Mouse (Mus musculus) adrenal gland (tissue): ENCODE measurements around the gene 2700049A03Rik.

Source experiments
- intact Hi-C: fragments of 180-260 bp; cut with DNase I; formaldehyde crosslinking; loops from one replicate; pipeline ENCODE4 v1.15.1; 2025

2700049A03Rik gene

DNA sequence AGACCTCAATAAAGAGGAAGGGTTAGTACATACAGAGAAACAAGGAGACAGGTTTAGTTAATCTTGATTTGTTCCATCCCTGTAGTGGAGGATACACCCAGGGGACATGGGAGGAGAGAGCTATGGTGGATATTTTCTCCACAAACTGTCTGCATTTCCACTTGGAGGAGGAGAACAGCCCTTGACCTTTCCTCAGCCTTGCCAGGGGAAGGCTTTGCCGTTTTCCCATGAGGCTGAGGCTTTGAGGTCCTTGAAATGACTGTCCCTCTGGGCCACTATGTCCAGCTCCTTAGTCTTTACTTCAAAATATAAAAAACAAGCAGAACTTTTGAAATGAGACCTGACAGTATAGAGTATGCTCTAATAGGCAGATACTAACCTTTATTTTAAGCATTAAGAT, 33.3 kb downstream of the 2700049A03Rik start:
- intact Hi-C loops: no loop called here

DNA sequence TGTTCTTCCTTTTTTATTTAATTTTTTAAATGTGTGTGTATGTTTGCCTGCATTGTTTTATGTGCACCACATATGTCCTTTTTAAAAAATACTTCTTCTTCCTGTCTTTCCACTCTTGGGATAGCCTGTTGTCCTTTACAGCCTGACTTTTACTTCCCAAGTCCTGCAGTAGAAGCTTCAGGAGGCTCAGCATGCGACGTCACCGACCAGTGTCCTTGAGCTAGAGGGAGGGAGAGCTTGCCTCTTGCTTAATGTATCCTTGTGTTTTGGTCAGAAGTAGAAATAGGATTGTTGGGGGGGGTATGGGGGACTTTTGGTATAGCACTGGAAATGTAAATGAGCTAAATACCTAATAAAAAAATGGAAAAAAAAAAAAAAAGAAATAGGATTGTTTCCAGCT, 47.1 kb downstream of the 2700049A03Rik start:
- intact Hi-C loops: no loop called here

DNA sequence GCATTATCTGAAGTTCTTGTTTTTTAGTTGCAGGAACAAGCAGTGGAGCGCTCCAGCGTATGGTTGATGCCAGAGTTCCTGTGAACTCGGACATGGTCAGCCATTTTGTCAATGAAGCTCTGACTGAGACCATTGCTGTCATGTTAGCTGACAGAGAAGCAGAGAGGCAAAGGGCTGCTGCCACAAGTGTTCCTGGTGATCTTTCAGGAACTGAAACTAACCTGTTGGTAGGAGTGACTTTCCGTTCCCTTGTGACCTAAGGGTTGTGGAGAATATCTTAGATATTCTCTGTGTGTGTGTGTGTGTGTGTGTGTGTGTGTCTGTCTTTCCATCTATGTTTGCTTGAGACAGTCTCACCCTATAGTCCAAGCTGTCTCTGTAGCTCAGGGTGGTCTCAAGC, 47.7 kb downstream of the 2700049A03Rik start:
- intact Hi-C loops: no loop called here

DNA sequence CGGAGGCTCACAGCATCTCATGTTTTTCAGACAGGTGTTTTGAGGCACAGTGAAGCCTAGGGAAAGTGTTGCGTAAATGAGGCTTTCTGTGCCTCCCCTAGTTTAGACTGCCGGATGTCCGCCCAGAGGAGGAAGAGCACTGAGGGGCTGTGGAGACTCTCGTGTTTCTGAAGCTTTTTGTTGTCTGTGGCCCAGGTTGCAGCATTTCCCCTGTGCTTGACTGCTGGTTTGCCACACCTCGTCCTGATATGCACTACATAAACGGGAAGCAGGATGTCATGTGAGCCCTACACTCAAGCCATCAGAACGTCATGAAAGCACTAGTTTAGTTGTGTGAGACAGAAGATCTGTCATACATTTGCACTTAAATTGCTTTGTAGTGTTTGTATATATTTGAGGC, 56.1 kb downstream of the 2700049A03Rik start:
- intact Hi-C loops: no loop called here

DNA sequence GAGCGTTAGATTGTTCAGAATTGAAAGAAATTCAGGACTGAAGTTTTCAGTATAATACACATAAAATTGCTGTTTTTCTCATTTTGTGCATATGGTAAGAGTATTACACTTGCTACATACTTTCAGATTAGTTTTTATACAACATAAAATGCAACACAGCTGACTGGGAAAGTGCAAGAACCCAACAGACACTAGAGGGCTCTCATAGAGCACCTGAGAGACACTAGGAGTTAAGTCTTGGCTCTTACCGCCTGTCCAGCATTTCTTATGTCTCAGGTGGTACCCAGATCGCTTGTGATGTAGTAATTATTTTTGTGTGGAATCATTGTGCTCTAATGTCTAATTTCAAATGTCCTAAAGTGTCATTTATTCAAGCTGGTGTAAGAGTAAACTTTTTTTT, 61.0 kb downstream of the 2700049A03Rik start:
- intact Hi-C loops: loop anchor here (5.0 kb wide), 1 partner anchor 510 kb away; no protein-coding TSS in a partner anchor

DNA sequence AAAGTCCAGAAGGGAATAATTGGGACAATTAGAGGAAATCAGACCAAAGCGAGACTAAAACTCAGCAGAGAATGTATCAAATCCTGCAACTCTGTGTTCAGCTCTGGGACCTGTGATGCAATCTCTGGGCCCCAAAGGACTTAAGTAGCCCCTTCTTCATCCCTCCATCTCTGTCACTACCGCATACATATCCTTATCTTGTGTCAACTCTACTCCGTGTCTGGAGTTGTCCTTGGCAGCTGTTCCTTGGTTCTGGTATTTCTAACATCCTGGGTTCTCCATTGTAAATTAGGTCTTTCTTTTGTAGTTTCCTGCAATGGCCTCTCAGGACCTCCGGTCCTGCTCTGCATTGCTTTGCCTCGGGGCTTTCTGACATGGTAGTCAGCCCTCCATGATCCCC, 65.1 kb downstream of the 2700049A03Rik start:
- intact Hi-C loops: no loop called here

DNA sequence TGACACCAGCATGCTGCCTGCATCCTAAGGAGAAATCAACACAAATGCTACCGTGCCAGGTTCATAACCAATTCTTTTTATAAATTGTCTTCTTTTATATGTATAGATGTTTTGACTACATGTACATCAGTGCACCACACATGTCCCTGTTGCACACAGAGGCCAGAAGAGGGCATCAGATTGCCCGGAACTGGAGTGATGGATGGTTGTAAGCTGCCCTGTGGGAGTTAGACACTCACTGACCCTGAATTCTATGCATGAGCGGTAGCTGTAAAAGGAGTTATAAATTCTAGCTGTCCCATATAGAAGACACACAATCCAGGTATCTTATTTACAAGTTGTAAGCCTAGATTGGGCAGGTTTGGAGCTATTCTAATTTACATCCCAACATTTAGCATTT, 67.7 kb downstream of the 2700049A03Rik start:
- intact Hi-C loops: no loop called here

DNA sequence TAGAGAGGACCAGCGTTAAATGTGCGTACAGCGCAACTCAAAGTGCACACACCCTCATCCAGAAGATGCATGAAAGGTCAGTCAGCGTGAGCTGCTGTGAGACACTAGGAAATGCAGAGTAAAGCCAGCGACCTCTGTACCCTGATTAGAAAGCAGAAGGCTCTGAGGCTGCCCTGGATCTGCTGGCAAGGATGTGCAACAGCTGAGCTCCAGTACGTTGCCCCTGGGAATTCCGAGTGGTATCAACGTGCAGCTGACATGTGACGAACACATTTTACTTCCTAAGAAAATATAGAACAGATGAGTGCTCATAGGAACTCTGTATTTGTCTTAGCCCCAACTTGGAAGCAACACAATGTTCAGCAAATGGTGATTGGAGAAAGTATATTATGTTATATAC, 80.5 kb downstream of the 2700049A03Rik start:
- intact Hi-C loops: no loop called here

DNA sequence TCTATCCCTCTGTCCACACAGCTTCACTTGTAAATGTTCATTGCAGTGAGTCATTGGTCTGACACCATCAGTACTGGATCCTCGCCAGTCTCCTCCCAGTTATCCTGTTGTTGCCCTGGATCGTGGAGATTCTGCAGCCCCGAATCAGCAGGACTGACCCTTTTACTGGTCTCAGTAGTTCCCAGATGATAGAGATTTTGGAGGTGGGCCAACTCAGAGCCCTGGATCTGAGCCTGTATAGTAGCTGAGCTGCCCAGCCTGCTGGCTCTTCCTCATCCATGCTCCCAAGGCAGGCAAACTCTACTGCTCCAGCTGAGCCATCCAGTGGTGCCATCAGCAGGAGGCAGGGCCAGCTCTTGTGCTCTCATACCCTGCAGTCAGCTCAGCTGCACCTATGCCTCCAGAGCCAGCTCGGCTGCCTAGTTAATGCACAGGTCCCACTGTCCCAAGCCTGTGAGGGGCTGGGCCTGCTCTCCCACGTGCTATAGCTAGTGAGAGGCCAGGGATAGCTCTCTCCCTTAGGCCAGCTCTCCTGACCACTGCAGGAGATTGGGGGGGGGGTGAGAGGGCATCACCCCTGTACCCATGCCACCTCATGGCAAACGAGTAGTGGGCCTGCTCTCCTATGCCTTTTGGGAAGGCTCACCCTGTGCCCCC, 81.3 kb downstream of the 2700049A03Rik start:
- intact Hi-C loops: no loop called here

DNA sequence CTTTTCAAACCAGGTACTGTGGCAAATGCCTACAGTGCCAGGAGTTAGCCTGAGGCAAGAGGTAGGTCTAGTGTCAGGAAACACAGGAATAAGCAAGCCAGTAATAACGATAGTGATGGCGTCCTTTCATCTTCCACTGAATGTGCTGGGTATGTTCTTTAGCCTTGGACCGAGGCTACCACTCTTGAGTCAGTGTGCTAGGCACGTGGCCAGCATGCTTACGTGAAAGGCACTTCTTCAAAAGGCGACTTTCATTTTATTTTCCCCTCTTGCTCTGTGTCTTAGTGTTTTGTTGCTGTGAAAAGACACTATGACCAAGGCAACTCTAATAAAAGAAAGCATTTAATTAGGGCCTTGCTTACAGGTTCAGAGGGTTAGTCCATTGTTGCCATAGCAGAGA, 86.1 kb downstream of the 2700049A03Rik start:
- intact Hi-C loops: no loop called here

DNA sequence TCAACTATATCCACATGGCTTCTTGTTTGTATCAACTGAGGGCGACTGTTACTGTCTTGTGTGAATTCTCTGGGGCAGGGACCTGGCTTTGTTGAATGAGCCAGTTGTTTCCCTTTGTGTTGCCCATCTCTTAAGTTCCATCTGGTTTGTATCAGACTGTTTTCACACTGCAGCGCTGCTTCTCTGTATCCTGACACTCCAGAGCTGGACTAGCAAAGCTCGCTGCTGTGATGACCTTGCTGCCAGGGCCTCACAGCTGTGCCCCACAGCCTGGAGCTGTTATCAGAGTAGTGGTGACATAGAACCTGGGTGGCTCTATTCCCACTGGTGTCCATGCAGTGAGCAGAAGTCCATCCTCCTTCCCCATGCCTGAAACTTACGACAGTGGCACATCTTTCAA, 91.1 kb downstream of the 2700049A03Rik start:
- intact Hi-C loops: no loop called here

DNA sequence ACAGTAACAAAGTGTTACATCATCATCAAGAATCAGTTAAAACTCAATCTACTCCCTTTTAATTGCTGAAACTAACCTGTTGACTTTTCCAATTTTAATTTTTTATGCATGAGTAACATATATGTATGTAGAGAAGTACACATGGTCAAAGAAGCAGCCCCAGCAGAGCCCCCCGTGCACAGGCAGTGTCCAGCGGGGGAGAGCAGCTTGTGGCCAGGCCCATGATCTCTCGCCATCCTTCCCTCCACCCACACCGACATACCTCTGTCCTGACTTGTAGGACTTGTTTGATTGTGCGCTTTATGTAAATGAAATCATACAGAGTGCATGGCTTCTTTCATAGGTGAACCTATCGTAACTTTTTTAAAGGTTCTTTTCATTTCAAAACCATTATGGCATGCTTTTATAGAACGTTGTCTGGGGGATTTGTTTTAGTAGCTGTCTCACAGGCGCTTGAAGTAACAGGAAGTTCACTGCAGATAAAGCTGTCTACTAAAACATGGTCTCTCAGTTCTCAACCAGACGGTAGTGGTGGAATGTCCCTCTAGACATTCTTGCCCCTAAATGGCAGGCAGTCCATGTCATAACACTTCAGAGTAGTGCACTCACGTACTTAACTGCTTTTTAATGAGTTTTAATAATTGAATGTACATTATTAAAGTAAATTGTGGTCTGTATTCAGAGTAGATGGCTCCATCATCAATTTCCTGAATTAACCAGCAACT, 92.4 kb downstream of the 2700049A03Rik start:
- intact Hi-C loops: no loop called here

DNA sequence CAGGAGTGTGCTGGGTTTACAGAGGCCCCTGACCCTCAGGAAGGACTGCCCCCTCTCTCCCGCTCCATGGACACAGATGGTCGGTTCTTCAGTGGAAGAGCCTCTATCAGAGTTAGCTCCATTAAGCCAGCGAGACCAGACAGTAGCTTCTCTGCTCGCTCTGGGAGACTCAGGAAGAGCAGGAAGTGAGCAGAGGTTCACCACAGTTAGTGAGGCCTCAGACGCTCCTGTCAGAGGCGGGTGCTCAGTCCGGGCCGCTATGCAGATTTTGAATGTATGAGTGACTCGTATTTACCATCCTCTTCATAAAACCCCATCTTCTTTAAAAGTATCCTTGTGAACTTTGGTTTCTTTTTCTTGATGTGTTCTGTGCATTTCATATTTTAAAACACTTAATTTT, 94.9 kb downstream of the 2700049A03Rik start:
- intact Hi-C loops: no loop called here

DNA sequence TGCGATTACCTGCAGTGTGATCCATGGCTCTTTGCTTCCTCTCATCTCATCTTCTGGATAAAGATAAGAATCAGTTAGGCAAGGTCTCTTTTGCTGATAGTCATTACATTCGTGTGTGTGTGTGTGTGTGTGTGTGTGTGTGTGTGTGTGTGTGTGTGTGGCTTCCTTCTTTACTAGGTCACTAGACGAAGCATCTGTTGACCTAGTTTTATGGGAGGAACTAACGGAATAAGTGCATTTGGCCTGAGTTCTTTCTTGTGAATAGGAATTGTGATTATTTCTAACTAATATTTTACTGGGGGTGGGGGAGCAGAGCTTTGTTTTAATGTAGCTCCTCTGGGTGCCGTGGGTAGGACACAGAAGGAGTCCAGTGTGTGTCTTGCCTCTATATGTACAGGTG, 96.8 kb downstream of the 2700049A03Rik start:
- intact Hi-C loops: no loop called here

DNA sequence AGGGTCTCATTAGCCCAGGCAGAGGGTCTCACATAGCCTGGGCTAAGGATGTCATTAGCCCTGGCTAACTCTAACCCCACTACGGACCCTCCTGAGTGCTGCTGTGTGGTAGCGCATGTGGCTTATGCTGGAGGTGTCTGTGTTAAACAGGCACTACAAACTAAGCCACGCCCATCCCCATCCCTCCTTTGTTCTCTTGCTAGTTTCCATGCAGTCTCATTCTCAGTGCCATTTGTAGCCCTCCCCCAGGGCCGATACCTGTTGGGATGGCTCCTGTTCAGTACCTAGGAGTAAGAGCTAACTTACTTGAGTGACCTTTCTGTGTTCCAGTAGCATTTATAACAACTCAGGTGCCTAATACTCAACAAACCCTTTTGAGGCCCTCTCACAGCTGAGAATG, 100.4 kb downstream of the 2700049A03Rik start:
- intact Hi-C loops: no loop called here

DNA sequence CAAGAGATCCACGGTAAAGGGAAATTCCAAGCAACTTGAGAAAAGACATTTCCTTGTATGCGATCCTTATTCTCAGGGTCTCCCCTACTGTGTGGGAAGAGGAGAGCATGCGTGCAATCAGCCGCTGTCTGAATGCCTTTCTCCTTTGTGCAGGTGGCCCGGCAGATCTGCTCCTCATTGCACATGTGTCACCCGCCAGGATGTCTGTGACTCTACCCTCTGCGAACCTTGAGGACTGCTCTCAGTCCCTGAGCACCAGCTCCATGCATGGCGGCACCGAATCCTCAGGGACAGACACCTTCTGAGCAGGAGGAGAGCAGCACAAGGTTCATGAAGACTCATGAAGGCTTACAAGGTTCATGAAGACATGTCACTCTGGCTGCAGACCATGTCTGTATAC, 106.1 kb downstream of the 2700049A03Rik start:
- intact Hi-C loops: no loop called here

DNA sequence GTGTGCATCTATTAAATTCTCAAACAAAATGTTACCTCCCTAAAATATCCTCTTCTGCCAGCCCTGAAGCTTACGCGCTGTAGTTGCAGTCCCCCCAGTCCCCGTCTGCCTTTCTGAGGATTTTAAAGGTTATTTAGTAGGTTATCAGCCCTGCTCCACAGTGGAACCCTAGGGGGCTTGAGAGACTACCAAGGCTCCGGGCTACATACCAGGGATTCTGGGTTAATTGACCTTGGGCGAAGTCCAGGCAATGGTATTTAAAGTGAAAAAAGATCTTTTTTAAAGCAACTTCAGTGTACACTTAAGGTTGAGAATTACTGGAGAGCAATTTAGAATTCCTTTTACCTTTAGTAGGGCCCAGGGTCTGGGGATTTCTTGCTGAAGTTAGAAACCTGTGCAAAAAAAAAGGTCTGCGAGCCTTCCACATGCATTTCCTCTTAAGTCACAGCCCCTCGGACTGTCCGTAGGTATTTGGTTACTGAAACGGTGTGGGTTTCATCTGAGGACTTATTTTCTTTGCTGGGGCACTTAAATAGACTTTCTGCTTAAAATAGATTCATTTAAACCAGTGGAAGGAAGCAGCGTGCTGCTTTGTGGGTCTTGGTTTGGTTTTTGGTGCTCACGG, 108.2 kb downstream of the 2700049A03Rik start:
- intact Hi-C loops: no loop called here

DNA sequence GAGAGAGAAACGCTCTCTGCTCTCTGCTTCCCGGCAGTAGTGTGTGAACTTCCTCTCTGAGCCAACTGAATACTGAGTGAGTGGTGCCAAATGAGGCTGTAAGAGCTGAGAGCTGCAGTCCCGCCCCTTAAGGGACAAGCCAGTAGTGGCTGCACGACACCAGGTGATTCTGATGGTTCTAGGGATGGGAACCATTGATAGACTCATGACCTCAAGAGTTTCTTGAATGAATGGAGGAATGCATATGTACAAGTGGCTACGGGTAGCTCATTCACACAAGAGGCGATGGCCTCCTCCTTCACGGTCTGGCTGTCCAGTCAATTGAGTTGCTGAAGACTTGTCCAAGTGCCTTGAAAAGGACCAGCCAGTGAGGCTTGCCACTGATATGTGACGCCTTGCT, 110.5 kb downstream of the 2700049A03Rik start:
- intact Hi-C loops: no loop called here

DNA sequence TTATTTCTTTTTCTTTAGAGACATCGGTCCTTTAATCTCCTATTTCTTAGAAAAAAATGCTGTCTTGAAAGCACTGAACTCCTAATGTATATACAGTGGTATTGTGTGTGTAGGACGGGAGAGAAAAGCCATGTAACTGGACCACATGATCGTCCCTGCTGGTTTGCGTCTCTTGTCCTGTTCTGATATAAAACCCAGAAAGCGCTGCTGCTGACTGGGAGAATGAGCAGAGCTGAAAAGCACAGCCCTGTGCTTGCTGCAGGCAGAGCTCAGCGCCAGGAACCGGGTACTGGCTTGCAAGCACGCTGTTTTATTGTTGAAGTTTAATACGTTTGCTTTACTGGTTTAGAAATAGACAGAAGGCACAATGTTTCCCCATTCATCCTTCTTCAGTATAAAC, 112.7 kb downstream of the 2700049A03Rik start:
- intact Hi-C loops: no loop called here

DNA sequence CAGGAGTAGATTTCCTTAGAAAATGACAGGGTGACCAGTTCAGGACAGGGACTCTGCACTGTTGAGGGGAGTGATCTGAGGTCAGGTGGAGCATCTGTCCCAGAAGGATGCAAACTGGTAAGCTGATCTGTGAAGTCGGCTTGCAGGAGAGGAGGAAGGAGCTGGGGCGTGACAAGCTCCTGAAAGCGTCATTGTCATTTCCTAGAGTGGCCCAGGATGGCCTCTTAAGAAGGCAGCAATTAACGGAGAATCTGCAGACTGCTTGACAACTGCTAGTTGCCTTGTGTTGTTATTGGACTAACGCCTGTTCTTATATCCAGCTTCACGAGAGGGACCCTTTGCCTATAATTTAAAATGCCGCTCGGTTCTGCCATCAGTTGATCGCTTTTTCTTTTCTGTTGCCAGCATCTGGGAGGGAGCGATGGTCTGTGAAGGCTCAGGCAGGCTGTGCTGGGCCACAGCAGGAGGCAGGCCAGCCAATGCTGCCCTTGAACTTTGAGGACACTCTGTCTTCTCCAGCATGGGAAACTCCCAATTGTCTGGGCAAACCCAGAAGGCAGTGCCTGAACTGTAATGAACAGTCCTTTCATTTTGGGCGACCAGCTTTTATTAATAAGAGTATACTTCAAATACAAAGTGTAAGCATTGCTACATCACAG, 116.0 kb downstream of the 2700049A03Rik start:
- intact Hi-C loops: no loop called here

DNA sequence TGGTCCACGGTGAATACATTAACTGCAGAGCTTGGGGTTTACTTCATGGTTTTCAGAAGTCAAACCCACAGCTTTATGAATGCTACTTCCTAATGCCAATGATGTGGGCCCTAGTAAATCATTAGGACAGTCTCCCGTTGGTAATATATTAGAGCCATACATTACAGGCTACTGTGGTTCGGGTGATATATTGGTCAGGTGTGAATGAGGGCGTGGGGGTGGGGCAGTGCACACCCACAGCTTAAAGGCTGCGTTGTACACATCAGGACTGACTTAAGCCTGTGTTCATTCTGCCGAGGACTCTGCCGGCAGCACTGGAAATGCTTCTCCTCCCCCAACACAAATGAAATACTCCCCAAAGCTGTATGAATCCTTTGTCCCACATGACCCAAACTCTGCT, 118.1 kb downstream of the 2700049A03Rik start:
- intact Hi-C loops: no loop called here
